Mouse (Mus musculus): ENCODE data around the gene Ift81.

GRCm38 (mm10) chr5:122652506-122652905 lies 38.2 kb upstream of the Ift81 start:
- TF ChIP-seq CTCF (IDR thresholded peaks at IDR 0.05; ENCODE audit: insufficient read depth, low read depth, low read length) (no peak), POLR2A (IDR thresholded peaks at IDR 0.05; ENCODE audit: insufficient read depth, low read depth, low read length) (no peak)

Measured in olfactory bulb, adult 2 months (tissue).